Mouse (Mus musculus): ENCODE measurements around the gene Vmn1r196. TPM values are rescaled to one million over a fixed set of nuclear protein-coding genes. Genes with fewer than 3 reads are reported as not detected.

Vmn1r196 gene
- polyA plus RNA-seq, 1 experiment: not detected

DNA sequence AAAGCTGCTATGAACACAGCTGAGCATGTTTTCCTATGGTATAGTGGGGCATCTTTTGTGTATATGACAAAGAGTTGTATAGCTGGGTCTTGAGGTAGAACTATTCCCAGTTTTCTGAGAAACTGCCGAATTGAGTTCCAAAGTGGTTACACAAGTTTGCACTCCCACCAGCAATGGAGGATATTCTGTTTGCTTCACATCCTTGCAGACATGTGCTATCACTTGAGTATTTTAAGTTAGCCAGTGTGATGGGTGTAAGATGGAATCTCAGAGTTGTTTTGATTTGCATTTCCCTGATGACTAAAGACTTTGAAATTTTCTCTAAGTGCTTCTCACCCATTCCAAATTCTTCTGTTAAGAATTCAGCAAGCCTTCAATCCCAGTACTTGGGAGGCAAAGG is 45.8 kb downstream of the Vmn1r196 start:
- no peak overlapping the region for H3K4me3 ChIP-seq (ENCODE audit: insufficient read depth, low read length)
- no peak for TF ChIP-seq POLR2A (IDR thresholded peaks at IDR 0.05; ENCODE audit: borderline replicate concordance, low read depth, low read length)
- TF ChIP-seq CTCF (IDR thresholded peaks at IDR 0.05; ENCODE audit: low read depth, low read length): no peak
- no peaks in the 10 kb centered on the region for H3K4me1 ChIP-seq (ENCODE audit: control insufficient read depth, insufficient read depth, low read length)
- H3K27ac ChIP-seq (ENCODE audit: insufficient read depth, low read depth, low read length): no peak overlapping the region

Other genes with a start within 250 kb of the Vmn1r196 start
- gene Hist1h4i, start 248.6 kb upstream of the Vmn1r196 start, polyA plus RNA-seq (2012; ENCODE audit: insufficient read depth, insufficient read length, missing spikeins): 7.5 and 8.2 TPM in 2 replicates
- 5.0 and 7.4 TPM in 2 replicates for gene Hist1h2ag, start 247.0 kb upstream of the Vmn1r196 start, polyA plus RNA-seq (2012; ENCODE audit: insufficient read depth, insufficient read length, missing spikeins)
- gene Hist1h2bj, start 246.7 kb upstream of the Vmn1r196 start, polyA plus RNA-seq (2012; ENCODE audit: insufficient read depth, insufficient read length, missing spikeins): 1.4 and 4.4 TPM in 2 replicates
- gene Vmn1r188, start 205.5 kb upstream of the Vmn1r196 start, polyA plus RNA-seq (2012; ENCODE audit: insufficient read depth, insufficient read length, missing spikeins): not detected in 2 replicates
- not detected in 2 replicates for gene Vmn1r189, start 184.1 kb upstream of the Vmn1r196 start, polyA plus RNA-seq (2012; ENCODE audit: insufficient read depth, insufficient read length, missing spikeins)
- gene Vmn1r191, start 106.0 kb upstream of the Vmn1r196 start, polyA plus RNA-seq (2012; ENCODE audit: insufficient read depth, insufficient read length, missing spikeins): not detected in 2 replicates
- gene Vmn1r192, start 98.8 kb upstream of the Vmn1r196 start, polyA plus RNA-seq (2012; ENCODE audit: insufficient read depth, insufficient read length, missing spikeins): not detected in 2 replicates
- gene Vmn1r193, start 66.8 kb upstream of the Vmn1r196 start, polyA plus RNA-seq (2012; ENCODE audit: insufficient read depth, insufficient read length, missing spikeins): not detected in 2 replicates
- not detected in 2 replicates for gene Vmn1r194, start 45.7 kb upstream of the Vmn1r196 start, polyA plus RNA-seq (2012; ENCODE audit: insufficient read depth, insufficient read length, missing spikeins)
- gene Vmn1r195, start 19.4 kb upstream of the Vmn1r196 start, polyA plus RNA-seq (2012; ENCODE audit: insufficient read depth, insufficient read length, missing spikeins): not detected in 2 replicates
- not detected in 2 replicates for gene Vmn1r197, start 34.7 kb downstream of the Vmn1r196 start, polyA plus RNA-seq (2012; ENCODE audit: insufficient read depth, insufficient read length, missing spikeins)
- not detected in 2 replicates for gene Vmn1r198, start 60.4 kb downstream of the Vmn1r196 start, polyA plus RNA-seq (2012; ENCODE audit: insufficient read depth, insufficient read length, missing spikeins)
- gene Vmn1r199, start 89.9 kb downstream of the Vmn1r196 start, polyA plus RNA-seq (2012; ENCODE audit: insufficient read depth, insufficient read length, missing spikeins): not detected in 2 replicates
- gene Vmn1r200, start 100.5 kb downstream of the Vmn1r196 start, polyA plus RNA-seq (2012; ENCODE audit: insufficient read depth, insufficient read length, missing spikeins): not detected in 2 replicates
- not detected in 2 replicates for gene Vmn1r201, start 182.0 kb downstream of the Vmn1r196 start, polyA plus RNA-seq (2012; ENCODE audit: insufficient read depth, insufficient read length, missing spikeins)
- gene Vmn1r202, start 215.5 kb downstream of the Vmn1r196 start, polyA plus RNA-seq (2012; ENCODE audit: insufficient read depth, insufficient read length, missing spikeins): not detected in 2 replicates
- gene Vmn1r203, start 228.2 kb downstream of the Vmn1r196 start, polyA plus RNA-seq (2012; ENCODE audit: insufficient read depth, insufficient read length, missing spikeins): not detected in 2 replicates